Mouse (Mus musculus) bone marrow macrophage, adult 2 months (primary cell): ENCODE data around the gene Dpagt1.

Experiments
- CTCF ChIP-seq: IDR thresholded peaks from 2 replicates; pipeline ENCODE4 v1.5.1; 2012; ENCODE audit warnings: low read depth, mild to moderate bottlenecking, low read length, moderate library complexity
- POLR2A ChIP-seq: IDR thresholded peaks from 2 replicates; pipeline ENCODE4 v1.6.1; 2012; ENCODE audit warnings: mild to moderate bottlenecking, low read depth, low read length, borderline replicate concordance

DNA sequence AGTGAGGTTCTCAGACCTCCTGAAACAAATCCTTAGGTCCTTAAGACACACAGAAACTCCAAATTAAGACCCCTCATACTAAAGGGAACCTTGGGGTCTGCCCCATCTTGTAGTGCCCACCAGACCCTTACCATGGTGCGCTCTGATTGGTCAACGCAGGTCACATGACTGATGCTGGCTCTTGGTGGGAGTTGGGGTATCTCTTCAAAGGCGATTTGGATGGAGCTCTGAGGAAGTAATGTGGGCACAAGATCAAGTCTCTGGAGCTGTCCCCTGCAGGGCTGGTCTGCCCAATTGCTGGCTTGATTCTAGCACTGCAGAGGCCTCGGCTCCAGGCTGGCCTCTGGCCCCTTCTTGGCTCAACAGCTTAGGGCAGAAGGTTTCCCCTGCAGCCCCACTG lies 8.4 kb upstream of the Dpagt1 start:
- no peak for TF ChIP-seq CTCF
- TF ChIP-seq POLR2A: no peak
